Mouse (Mus musculus): ENCODE measurements around the gene Mrpl48.

DNA sequence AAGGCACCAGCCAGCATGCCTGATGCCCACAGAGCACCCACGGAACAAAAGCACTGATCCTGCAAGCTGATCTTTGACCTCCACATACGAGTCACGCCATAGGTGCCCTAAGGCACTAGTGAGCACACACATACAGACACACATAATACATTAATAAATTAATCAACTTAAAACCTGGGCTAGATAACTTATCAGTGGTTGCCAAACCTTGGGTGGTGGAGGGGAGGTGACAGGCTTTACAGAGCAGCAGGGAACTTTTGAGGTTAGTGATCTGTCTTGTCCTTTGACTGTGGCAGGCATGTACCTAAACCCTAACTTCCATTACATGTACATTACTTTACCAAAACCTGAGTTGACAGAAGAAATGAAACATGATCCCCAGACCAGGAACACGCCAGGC is 48.8 kb downstream of the Mrpl48 start:
- no peak for TF ChIP-seq CTCF (conservative IDR thresholded peaks at IDR 0.05; ENCODE audit: low read length)
- TF ChIP-seq NANOG (IDR thresholded peaks at IDR 0.05; ENCODE audit: borderline replicate concordance, low read length) = no peak
- no peak for TF ChIP-seq POU5F1 (IDR thresholded peaks at IDR 0.05; ENCODE audit: borderline replicate concordance, low read length)

Data from E14TG2a.4 (cell line).